Mouse (Mus musculus): ENCODE results near the gene P2rx7.
A peak's percentile ranks its signal among the peaks of the same experiment; 100 is the strongest.

DNA sequence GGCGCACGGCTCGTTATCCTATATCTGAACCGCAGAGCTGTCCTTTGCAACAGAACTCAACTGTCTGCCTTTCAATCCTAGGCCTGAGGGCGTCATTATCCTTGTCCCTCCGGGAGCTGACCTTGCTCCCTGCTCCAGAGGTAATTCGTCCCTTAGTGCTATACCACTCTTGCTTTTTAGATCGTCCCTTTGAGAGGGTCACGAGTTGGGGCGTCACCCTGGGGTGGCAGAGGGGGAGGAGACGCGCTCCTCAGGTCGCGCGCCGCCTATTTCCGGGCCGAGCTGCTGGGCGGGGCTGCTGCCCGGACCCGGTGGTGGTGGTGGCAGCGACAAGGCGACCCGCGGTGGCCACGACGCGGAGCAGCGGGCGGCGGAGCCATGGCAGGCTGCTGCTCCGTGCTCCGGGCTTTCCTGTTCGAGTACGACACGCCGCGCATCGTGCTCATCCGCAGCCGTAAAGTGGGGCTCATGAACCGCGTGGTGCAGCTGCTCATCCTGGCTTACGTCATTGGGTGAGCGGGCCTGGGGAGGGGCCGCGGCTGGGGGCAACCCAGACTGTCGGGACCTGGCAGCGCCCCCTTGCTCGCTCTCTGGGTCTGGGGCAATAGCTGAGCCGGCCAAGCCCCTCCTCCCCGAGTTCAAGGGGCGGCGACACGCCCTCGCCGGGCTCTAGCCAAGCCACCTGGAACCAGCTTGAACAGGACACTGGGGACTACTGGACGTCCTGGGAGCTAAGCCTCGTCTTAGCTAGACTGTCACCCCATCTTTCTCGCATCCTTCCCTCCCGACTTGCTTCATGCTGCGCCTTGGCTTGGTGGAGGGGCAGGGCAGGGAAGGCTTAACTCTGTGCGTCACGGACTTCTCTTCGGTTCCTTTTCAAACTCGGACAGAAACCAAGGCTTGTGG is 63.8 kb downstream of the P2rx7 start, which contains the start of gene P2rx4:
- TF ChIP-seq CTCF (IDR thresholded peaks at IDR 0.05; ENCODE audit: control insufficient read depth, insufficient read depth, insufficient read length), result no peak
- TF ChIP-seq MYOD1 (IDR thresholded peaks at IDR 0.05; ENCODE audit: control insufficient read depth, insufficient read length, low read depth), result no peak
- peak; percentile 68 for TF ChIP-seq USF1 (IDR thresholded peaks at IDR 0.05; ENCODE audit: low read depth)
- no peak for TF ChIP-seq CEBPB (IDR thresholded peaks at IDR 0.05; ENCODE audit: low read depth)
- peak; percentile 75 for TF ChIP-seq MAX (IDR thresholded peaks at IDR 0.05)
- no peak for TF ChIP-seq MYOG (IDR thresholded peaks at IDR 0.05; ENCODE audit: control insufficient read depth, extremely low read depth, insufficient read length)
